Mouse (Mus musculus): ENCODE data around the gene Scn5a. TPM values are rescaled to one million over a fixed set of nuclear protein-coding genes. Genes with fewer than 3 reads are reported as not detected.

Gene Scn5a
- 100 to 1,000 TPM; 129 to 133 TPM for total RNA-seq (2021)
- long read RNA-seq, experiment 1, partial matches to known transcripts, result 26 of 106 reads
- long read RNA-seq, experiment 1, other reads (novel, unspliced or antisense), result 80 of 106 reads
- long read RNA-seq, experiment 2, partial matches to known transcripts, result 24 of 91 reads
- long read RNA-seq, experiment 2, other reads (novel, unspliced or antisense), result 67 of 91 reads

- DNase-seq, result peak; percentile 58 to 62
- intact Hi-C loops (cut with DNase I), result loop anchor here (1.0 kb wide), 1 partner anchor 21 kb away; no protein-coding TSS in a partner anchor
Observed at GRCm38 (mm10) chr9:119578636-119579438, at the start of gene Scn5a. Scn5a (minus strand) TSS chr9:119579016.

DNA sequence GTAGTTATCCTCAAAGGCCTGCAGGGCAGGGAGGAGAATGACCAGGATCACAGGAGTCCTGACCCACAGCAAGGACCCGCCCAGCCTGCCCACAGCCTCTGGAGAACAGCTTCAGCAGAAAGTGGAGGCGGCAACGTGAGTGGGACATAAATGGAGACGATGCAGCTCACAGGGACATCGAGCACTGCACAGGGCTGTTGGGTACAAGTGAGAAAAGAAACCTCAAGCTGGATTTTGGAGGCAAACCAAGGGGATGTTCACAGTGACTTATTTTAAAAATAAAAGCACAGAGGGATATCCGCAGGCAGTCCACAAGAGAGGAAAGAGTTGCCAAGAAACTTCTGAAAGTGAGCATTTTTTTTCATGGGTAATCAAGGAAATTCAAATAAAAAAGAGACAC, 48.4 kb upstream of the Scn5a start:
- intact Hi-C loops (cut with DNase I), result no loop called here
- no peak for DNase-seq

- DNase-seq, result no peak
- intact Hi-C loops (cut with DNase I), result no loop called here
Observed at GRCm38 (mm10) chr9:119624151-119624550, 45.3 kb upstream of the Scn5a start.

DNA sequence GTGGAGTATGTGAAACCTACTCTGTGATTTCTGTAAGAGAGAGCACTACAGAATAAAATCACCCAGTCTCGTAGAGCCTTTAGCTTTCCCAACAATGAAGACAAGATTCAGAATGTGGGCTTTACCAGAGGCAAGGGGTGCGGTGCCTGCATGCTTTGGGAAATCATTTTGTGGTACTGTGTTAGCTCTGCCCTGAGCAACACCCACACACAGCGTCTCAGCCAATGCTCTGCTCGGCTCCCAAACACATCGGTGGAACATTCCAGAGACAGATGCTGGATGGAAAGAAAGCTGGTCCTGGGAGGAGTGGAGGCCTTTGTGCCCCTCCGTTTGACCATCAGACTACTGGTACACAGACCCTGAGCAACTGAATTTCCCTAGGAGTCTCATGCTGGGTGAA, 36.0 kb upstream of the Scn5a start:
- intact Hi-C loops (cut with DNase I), result no loop called here
- DNase-seq, result no peak

- intact Hi-C loops (cut with DNase I), result no loop called here
- no peak for DNase-seq
Observed at GRCm38 (mm10) chr9:119610563-119611166, 31.8 kb upstream of the Scn5a start.

GRCm38 (mm10) chr9:119606906-119607305, 28.1 kb upstream of the Scn5a start:
- DNase-seq, result no peak
- intact Hi-C loops (cut with DNase I), result no loop called here

DNA sequence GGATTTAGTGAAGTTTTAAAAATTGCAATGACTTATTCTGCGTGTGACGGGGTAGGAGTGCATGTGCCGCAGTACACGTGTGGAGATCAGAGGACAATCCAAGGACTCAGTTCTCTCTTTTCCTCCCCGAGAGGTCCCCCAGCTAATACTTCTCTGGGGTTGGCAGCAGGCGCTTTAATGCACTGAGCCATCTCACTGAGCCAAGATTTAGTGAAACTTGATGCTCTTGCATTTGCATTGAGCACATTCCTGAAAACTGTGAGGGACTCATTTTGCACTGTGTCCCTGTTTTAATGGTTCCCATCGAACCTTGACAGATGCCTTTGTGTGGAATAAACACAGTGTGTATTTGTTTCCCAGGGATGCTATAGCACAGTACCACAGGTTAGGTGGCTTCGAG, 25.8 kb upstream of the Scn5a start:
- intact Hi-C loops (cut with DNase I), result no loop called here
- no peak for DNase-seq

GRCm38 (mm10) chr9:119598501-119598900, 19.7 kb upstream of the Scn5a start:
- intact Hi-C loops (cut with DNase I), result no loop called here
- no peak for DNase-seq

- DNase-seq, result no peak
- intact Hi-C loops (cut with DNase I), result no loop called here
Observed at GRCm38 (mm10) chr9:119597332-119597731, 18.5 kb upstream of the Scn5a start.

- intact Hi-C loops (cut with DNase I), result loop anchor here (10.0 kb wide), 1 partner anchor 165 kb away; no protein-coding TSS in a partner anchor
- no peak for DNase-seq
Observed at GRCm38 (mm10) chr9:119589592-119589991, 10.8 kb upstream of the Scn5a start.

- intact Hi-C loops (cut with DNase I), result loop anchor here (10.0 kb wide), 1 partner anchor 166 kb away; no protein-coding TSS in a partner anchor
- DNase-seq, result no peak
Observed at GRCm38 (mm10) chr9:119588763-119589449, 10.1 kb upstream of the Scn5a start.

GRCm38 (mm10) chr9:119580668-119581067, 1.9 kb upstream of the Scn5a start:
- intact Hi-C loops (cut with DNase I), result loop anchor here (2.0 to 10.0 kb wide), 2 partner anchors 120 to 174 kb away; no protein-coding TSS in a partner anchor
- DNase-seq, result peak; percentile 78 to 86

GRCm38 (mm10) chr9:119580187-119580586, 1.4 kb upstream of the Scn5a start:
- intact Hi-C loops (cut with DNase I), result loop anchor here (2.0 to 10.0 kb wide), 2 partner anchors 119 to 175 kb away; no protein-coding TSS in a partner anchor

GRCm38 (mm10) chr9:119578311-119578635, 543 bp downstream of the Scn5a start:
- DNase-seq, result no peak
- intact Hi-C loops (cut with DNase I), result no loop called here

More at GRCm38 (mm10) chr9:119580187-119580586, 1.4 kb upstream of the Scn5a start:
- DNase-seq, result no peak

GRCm38 (mm10) chr9:119576977-119577376, 1.8 kb downstream of the Scn5a start:
- intact Hi-C loops (cut with DNase I), result no loop called here
- no peak for DNase-seq

- intact Hi-C loops (cut with DNase I), result no loop called here
- no peak for DNase-seq
Observed at GRCm38 (mm10) chr9:119575732-119576131, 3.1 kb downstream of the Scn5a start.

GRCm38 (mm10) chr9:119574366-119574765, 4.5 kb downstream of the Scn5a start:
- DNase-seq, result peak; percentile 65 to 73
- intact Hi-C loops (cut with DNase I), result no loop called here

- no peak for DNase-seq
- intact Hi-C loops (cut with DNase I), result no loop called here
Observed at GRCm38 (mm10) chr9:119573009-119573408, 5.8 kb downstream of the Scn5a start.

GRCm38 (mm10) chr9:119571411-119571888, 7.4 kb downstream of the Scn5a start:
- DNase-seq, result no peak
- intact Hi-C loops (cut with DNase I), result no loop called here

DNA sequence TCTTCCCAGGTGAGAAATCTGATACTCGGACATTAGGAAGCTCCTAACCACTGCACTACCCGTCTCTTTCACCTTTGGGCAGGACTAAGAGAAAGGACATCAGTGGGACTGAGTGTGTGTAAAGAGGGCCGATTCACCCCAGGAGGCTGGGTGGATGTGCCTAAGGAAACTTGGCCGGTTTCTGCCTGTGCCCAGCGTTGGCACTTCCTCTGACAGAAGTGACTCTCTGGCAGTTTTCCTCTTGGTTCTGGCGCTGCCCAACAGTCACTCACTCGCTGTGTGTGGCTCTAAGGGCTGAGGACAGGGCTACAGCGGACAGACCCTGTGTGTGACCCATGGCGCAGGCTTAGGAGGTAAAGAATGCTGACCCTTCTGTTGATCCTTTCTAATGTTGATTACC, 8.2 kb downstream of the Scn5a start:
- intact Hi-C loops (cut with DNase I), result no loop called here
- peak; percentile 35 to 52 for DNase-seq

DNA sequence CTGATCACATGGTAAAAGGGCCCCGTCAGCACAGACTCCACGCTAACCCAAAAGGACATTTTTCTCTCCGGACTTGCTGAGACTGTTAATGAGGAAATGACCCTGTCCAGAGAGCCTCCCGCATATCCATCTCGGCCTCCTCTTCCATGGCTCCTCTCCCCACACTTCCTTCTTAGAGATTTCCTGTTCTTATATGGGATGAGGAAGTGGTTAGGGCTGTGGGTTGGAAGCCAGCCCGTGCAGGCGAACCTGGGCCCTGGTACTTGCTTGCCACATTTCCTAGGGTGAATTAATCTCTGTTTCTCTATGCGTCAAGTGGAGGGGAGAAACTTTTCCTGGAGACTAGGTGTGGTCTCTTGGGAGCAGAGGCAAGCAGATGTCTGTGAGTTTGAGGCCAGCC, 10.1 kb downstream of the Scn5a start:
- intact Hi-C loops (cut with DNase I), result no loop called here
- DNase-seq, result no peak
